Mouse (Mus musculus): ENCODE results near the gene Hscb.

DNA sequence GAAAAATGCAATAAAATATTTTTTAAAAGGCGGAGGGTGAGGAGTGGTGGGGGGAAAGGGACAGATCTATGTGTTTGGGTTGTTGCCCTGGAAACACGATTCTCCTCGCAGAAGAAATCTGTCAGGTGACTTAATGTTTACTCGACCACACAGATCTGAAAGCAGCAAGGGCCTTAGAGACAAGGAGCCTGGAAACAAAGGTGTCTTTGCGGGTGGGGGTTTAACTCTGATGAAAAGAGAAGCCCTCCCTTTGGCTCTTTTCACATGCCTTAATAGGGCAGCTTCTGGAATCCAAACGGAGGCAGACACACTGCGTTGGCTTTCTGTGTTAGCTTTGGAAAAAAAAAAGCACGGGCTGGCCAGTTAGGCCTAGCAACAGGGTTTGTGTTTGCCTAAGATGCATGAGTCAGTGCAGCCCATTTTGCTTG lies 29.7 kb upstream of the Hscb start:
- TF ChIP-seq E2F4 (IDR thresholded peaks at IDR 0.05; ENCODE audit: insufficient read depth) (no peak), MAX (IDR thresholded peaks at IDR 0.05; ENCODE audit: low read depth) (no peak), CEBPB (IDR thresholded peaks at IDR 0.05; ENCODE audit: insufficient read depth, poor library complexity, severe bottlenecking) (no peak), POLR2A (IDR thresholded peaks at IDR 0.05; ENCODE audit: insufficient read length, low read depth) (no peak), SRF (IDR thresholded peaks at IDR 0.05; ENCODE audit: control insufficient read depth, insufficient read length, low read depth) (no peak), USF1 (IDR thresholded peaks at IDR 0.05; ENCODE audit: low read depth) (no peak), POLR2AphosphoS2 (IDR thresholded peaks at IDR 0.05; ENCODE audit: insufficient read length, low read depth) (no peak), TCF12 (IDR thresholded peaks at IDR 0.05; ENCODE audit: insufficient read depth, poor library complexity, severe bottlenecking) (no peak)

All from myocyte (in vitro differentiated cells).